Mouse (Mus musculus) retina, adult 2 months (tissue): ENCODE measurements at regions not wholly inside any gene's neighbourhood (a gene's known extent, or its start where the extent isn't known, plus 50 kb on each side); places are given as distances from the start of the nearest gene placed in this dataset.

ENCODE experiments used
- DNase-seq: peaks from one replicate; pipeline ENCODE4 v3.0.0-alpha.2; 2012; ENCODE audit warnings: low read depth, low spot score

DNA sequence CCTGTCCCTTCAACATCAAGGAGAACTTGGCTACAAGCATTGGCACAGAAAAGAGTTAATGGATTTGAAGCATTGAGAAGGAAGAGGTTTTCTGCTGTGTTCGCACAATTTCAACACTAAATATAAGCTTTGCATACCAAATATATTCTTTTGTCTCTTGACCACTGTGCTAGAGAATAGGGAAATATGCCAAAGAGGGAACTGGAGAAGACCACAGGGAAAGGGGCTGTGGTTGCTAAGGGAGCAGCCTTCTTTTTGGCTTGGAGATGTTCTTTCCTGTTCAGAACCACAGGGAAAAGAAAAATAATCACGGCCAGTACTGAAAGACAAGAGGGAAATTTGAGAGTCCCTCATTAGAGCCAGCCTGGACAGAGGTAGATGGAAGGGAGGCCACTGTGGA is 352.8 kb downstream of the Kctd12 start:
- no peak for DNase-seq

- no peak for DNase-seq
These were observed 360.9 kb downstream of the Kctd12 start for GRCm38 (mm10) chr14:102621546-102621945.

DNA sequence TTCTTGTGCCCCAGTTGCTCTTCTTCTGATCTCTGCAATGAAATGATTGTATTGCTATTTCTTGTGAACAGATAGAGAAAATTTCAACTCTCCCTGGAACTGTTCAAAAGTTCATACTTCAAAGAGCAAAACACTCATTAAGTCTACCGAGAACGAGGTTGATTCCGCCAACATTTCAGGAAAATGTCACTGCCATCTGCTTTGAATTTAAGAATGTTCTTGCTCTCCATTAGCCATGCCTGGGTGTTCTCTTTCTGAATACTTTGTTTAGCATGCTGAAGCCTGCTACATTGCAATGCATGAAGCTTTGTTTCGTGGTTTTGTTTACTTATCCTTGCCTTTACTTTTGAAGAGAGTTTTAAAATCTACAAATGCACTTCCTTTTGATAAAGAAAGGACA is 363.4 kb downstream of the Kctd12 start:
- DNase-seq: no peak

DNA sequence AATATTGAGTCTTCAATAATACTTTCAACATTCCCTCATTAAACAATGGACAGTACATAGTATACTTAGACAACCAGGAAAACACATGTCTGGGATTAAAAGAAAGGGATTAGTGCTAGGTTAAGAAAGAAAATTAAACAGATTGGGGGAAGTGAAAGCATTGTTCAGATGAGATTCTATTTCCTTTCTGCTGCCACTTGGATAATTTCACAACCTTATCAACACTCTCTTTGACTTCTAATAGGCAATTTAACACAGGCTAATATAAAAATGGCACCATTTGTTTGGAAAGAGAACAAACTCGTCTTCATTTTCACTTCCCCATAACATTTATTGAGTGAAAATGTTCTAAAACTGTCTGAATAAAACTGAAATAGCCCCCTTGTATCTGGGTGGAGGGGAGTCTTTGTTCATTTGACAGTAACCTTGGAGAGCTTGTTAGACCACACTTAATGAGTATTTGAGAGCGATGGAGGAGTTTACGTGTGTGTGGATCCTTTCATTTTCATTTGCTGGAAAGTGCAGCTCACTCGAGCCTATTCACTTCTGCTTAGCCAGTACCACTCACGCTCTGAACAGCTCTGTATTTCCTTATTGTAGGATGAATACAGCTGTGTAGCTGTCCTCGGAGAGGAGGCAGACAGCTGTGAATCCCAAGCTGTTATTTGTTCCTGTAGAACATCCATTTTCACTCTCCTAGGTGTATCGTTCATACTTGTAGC is 366.7 kb downstream of the Kctd12 start:
- DNase-seq: no peak

DNA sequence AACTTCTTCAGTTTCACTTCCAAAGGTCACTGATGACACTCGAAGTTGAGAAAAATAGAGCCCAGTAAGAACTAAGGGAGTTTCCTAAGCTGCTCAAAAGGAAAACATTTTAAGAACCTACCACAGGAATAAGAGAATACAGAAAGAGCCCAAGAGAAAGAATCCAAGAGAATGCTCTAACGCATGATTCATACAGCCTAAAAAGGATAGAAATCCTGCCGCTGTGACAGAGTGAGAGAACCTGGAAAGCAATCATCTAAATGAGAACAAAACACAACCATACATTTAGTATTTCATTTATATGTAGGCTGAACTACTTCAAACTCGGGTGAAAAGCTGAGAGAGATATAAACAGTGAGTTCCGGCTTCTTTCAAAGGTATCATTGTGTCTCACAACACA is 376.4 kb downstream of the Kctd12 start:
- DNase-seq: no peak

DNA sequence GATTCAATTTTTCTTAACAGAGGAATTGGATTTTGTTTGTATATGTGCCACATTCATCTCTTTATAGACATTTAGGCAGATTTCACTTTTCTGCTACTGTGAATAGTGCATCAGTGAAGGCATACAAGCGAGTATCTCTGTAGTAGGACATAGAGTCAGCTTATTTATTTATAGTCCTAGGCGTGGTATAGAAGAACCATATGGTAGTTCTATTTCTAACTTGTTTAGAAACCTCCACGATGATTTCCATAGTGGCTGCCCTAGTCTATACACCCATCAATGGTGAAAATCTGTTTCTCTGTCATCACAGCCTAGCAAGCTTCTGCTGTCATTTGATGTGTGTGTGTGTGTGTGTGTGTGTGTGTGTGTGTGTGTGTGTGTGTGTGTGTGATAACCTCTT is 387.6 kb downstream of the Kctd12 start:
- DNase-seq: no peak

DNA sequence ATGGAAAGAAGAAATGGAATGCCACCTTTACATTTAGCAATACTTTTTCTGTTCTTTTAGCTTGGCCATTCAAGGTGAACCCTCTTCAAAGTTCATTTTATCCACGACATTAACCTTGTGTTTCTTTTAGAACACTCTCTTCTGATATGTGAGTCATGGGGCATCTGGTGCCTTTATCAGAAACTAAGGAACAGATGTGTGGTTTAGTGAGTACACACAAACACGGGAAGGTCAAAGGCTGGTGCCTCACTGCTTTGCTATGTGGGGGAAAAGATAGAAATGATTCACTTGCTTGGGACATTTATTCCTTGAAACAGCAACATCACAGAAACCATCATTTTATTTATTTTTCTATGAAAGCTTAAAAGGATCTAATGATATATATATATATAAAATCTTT is 428.7 kb downstream of the Kctd12 start:
- DNase-seq: no peak

GRCm38 (mm10) chr14:102552598-102552997 is 429.8 kb downstream of the Kctd12 start:
- no peak for DNase-seq

GRCm38 (mm10) chr14:102524894-102525577 is 457.4 kb downstream of the Kctd12 start:
- no peak for DNase-seq

DNA sequence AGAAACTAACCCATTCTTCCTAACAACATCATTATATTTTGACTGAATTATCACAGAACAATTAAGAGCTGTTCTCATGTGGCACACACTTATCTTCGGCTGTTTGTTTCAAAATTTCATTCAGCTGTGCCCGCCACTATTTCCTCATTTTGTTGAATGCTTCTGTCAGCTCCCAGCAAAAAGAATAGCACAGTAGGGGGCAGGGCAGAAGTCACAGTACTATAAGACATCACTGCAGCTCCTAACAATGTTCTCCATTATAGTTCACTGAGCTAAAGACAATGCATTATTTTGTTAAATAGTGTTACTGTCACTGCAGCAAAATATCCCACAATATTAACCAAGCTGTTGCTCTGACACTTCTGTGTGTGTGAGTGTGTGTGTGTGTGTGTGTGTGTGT is 465.7 kb downstream of the Kctd12 start:
- no peak for DNase-seq

DNA sequence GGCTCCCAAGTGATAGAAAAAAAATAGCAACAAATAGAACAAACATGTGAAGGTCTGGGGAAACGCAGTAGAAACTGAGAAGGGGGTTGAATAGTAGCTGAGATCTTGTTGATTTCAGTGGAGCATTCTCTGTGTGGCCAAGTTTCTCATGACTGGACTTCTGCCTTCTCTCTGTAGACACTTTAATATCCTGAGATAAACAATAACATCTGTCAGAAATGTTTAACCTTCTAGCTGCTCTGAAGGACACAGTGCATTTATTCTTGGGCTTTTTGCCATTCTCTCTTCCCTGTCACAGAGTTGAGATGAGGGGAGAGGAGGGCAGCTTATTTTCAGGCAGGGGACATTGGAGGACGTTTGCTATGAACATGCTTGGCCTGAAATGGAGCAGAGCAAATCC is 467.9 kb downstream of the Kctd12 start:
- DNase-seq: no peak

- no peak for DNase-seq
These were observed 469.8 kb downstream of the Kctd12 start for GRCm38 (mm10) chr14:102512651-102513050.

DNA sequence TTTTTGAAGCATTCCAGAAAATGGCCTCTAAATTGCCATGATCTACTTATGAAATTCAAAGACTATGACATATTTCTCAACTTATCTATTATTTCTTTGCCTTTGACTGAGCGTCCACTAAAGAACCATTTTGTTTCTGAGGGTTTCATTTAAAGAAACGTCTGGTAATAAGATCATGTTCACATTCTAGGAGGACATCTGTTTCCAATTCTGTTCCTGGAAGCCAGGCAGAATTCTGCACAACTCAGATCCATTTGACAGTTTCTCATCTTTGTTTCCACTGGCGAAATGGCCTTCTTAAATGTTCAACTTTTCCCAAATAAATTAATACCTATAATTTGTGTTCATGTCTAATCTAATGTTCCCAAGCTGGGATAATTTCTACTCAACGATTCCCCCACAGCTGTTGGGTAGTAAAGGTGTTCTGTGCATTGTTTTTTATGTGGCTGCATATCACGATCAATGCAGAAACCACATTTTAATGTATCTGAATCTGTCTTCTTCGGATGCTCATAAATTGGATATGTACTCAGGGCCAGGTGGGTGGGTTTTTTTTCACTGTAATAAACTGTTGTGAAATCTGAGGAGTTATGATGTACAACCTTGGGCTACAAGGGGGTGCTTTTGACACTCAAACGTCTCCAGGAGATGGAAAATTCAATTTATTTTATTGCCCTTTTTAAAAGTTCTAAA is 470.6 kb downstream of the Kctd12 start:
- DNase-seq: no peak

DNA sequence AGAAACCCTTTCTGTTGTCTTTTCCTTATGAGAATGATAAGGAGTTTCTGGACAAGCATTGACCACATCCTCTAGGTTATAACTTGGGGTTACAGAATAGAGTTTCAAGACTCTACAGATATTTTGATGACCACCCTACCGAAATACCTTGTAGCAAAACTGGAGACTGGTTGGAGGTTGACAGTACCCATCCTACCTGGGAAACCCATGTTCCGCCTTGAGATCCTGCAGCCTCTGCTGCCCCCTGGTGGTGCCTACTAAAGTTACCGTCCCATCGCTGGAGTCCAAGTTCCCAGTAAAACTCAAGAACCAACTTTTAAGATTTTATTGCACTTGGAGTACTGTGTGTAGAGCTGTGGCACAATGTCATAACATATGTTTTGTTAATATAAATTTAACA is 472.1 kb downstream of the Kctd12 start:
- DNase-seq: peak; percentile 4

- no peak for DNase-seq
These were observed 476.6 kb downstream of the Kctd12 start for GRCm38 (mm10) chr14:102505696-102506321.

- no peak for DNase-seq
These were observed 485.3 kb downstream of the Kctd12 start for GRCm38 (mm10) chr14:102497179-102497578.

- DNase-seq: no peak
These were observed 490.1 kb downstream of the Kctd12 start for GRCm38 (mm10) chr14:102492376-102492775.

GRCm38 (mm10) chr14:102491205-102491604 is 491.2 kb downstream of the Kctd12 start:
- DNase-seq: no peak

- DNase-seq: no peak
These were observed 505.3 kb downstream of the Kctd12 start for GRCm38 (mm10) chr14:102477162-102477561.

DNA sequence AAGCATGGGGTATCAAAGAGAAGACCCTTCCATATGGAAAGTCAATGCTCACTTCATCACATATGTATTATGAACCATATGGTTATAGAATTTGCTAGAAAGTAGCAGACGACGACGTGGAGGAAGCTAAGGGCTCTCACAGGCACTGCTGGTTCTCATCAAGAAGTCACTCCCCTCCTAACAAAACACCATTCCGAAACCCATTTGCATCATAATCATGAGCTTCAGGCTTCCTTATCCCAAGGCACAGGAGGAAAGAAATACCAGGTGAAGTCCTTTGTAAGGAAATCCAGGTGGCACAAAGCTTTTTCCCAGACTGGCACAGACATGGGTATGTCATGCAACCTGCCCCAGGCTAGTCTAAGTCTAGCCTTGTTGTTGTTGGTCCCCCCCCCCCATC is 513.1 kb downstream of the Kctd12 start:
- no peak for DNase-seq

- DNase-seq: peak; percentile 0
These were observed 521.4 kb downstream of the Kctd12 start for GRCm38 (mm10) chr14:102461001-102461400.

DNA sequence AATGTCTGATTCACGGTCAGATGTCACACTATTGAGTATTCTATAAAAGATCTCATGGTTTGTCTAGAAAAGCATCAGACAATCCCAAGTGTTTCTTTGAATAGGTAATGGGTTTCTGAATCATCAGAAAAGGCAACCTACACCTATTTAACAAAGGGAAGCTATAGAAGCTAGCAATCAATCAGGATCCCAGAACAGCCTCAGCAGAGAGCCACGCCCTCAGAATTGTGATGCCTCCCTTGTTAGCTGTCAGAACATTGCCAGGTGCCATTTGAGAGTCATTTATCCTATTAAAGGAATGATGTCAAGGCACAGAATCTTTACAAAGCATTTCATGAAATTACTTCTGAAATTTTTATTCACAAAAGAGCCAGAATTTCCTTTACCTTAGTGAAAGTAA is 542.7 kb downstream of the Kctd12 start:
- DNase-seq: no peak
